Mouse (Mus musculus): Measurements from ENCODE around the gene Bola1.

DNA sequence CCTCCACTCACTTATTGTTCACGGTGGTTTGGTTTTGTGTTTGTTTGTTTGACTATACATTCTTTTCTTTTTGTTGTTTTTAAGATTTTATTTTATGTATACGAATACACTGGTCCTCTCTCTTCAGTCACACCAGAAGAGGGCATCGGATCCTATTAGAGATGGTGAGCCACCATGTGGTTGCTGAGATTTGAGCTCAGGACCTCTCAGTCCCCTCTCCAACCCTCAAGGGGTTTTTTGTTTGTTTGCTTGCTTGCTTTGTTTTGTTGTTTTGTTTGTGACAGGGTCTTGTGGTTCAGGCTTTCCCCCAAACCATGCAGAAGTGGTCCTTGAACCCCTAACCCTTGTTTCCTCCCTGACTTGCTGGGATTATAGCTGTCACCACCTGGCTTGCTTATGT is 42.1 kb upstream of the Bola1 start:
- TF ChIP-seq TAL1 (IDR thresholded peaks at IDR 0.05; ENCODE audit: low read length) (no peak), GATA1 (IDR thresholded peaks at IDR 0.05; ENCODE audit: low read length) (no peak)
